Mouse (Mus musculus) neural tube, embryonic 13.5 days (tissue): ENCODE results near the gene Astn2. TPM values are rescaled to one million over a fixed set of nuclear protein-coding genes. Genes with fewer than 3 reads are reported as not detected.

ENCODE experiments used
- ATAC-seq: fragments of 200-750 bp; cut with Nextera tagmentation; 2 replicates; pipeline ENCODE4 v1.8.0; 2017; ENCODE audit warnings: low read depth, mild to moderate bottlenecking, moderate TSS enrichment, moderate library complexity
- H3K27ac ChIP-seq: fragments of 300-500 bp; sonication (generic); replicated peaks from 2 replicates; pipeline ENCODE4 v1.5.1; 2015; ENCODE audit warnings: moderate library complexity, mild to moderate bottlenecking, inconsistent platforms
- H3K27me3 ChIP-seq: fragments of 300-500 bp; sonication (generic); 2 replicates; pipeline ENCODE4 v1.6.1; 2015; ENCODE audit warnings: mild to moderate bottlenecking, inconsistent platforms
- H3K36me3 ChIP-seq: fragments of 300-500 bp; sonication (generic); 2 replicates; pipeline ENCODE4 v1.6.1; 2015; ENCODE audit warnings: mild to moderate bottlenecking, inconsistent platforms
- H3K4me1 ChIP-seq: fragments of 300-500 bp; sonication (generic); replicated peaks from 2 replicates; pipeline ENCODE4 v1.6.1; 2015; ENCODE audit warnings: inconsistent platforms
- H3K4me2 ChIP-seq: fragments of 300-500 bp; sonication (generic); 2 replicates; pipeline ENCODE4 v1.6.1; 2015; ENCODE audit warnings: inconsistent platforms, mild to moderate bottlenecking, moderate library complexity
- H3K4me3 ChIP-seq: fragments of 300-500 bp; sonication (generic); 2 replicates; pipeline ENCODE4 v1.5.1; 2015; ENCODE audit warnings: mild to moderate bottlenecking, inconsistent platforms
- H3K9ac ChIP-seq: fragments of 300-500 bp; sonication (generic); 2 replicates; pipeline ENCODE4 v1.6.1; 2015; ENCODE audit warnings: moderate library complexity, mild to moderate bottlenecking, inconsistent platforms
- H3K9me3 ChIP-seq: fragments of 300-500 bp; sonication (generic); 2 replicates; pipeline ENCODE4 v1.6.1; 2016; ENCODE audit warnings: inconsistent platforms
- WGBS: fragments of 180-500 bp; shearing (Covaris S2); methylation state at CpG from one replicate; pipeline ENCODE4 v1.1.7; 2015; 5-methylcytosine and 5-hydroxymethylcytosine counted together
- polyA plus RNA-seq: library from polyadenylated mRNA; unstranded; fragments of >200 nt; fragmentation: Nextera tagmentation; extraction: Ambion mirVana; gene quantifications from 2 replicates; pipeline ENCODE4 v1.2.1, GENCODE M21; 2015

Astn2 gene
- polyA plus RNA-seq, 1 experiment from 2014 or later: 2.7 TPM

DNA sequence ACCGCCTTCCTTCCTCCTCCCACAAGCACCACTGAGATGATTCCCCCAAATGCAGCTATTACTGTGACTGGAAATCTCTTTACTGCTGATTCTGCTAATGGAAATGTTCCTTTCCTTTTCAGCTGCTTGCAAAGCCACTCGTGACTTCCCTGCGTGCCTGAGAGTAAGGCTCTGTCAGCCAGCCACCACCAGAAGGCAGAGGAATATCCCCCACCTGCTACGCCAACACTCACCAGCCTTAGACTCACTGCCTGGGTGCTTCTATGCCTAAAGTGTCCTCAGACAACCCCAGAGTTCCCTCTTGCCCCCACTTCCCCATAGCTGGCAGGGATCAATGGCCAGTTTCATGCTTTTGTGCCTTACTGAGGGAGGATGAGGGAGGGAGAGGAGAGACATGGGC lies 11.1 kb downstream of the Astn2 start:
- no peak for ATAC-seq
- Histone ChIP-seq H3K27ac (no peak overlapping the region), H3K36me3 (no peaks in the 10 kb centered on the region), H3K27me3 (no peaks in the 10 kb centered on the region), H3K9me3 (no peaks in the 10 kb centered on the region), H3K9ac (no peak overlapping the region), H3K4me3 (no peak overlapping the region), H3K4me2 (no peak overlapping the region), H3K4me1 (0 out of 2 replicates have a peak, but pooled peaks cover 8% of the 10 kb centered on the region)
- WGBS: 79% methylated on average over 4 of the region's 4 CpGs

DNA sequence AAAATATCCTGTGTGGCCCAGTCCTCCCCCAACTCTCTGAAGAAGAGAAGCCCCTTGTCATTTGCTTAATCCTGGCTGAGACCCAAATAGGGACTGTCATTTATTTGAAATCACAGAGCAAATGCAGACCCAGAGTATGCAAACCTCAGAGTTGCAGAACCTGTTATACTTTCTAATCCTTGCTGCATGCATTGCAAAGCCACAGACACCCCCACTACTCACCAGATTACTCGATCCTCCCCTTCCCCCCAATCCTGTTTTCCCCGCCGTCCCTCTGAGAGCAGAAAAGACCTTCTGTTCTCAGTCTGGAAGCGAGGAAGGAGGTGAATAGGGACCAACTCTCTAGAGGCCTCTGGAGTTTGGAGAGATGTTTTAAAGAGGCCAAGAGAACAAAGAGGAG lies 13.9 kb downstream of the Astn2 start:
- no peak for ATAC-seq
- Histone ChIP-seq H3K36me3 (no peaks in the 10 kb centered on the region), H3K4me1 (0 out of 2 replicates have a peak, but pooled peaks cover 8% of the 10 kb centered on the region), H3K4me3 (no peak overlapping the region), H3K27ac (no peak overlapping the region), H3K27me3 (no peaks in the 10 kb centered on the region), H3K4me2 (no peak overlapping the region), H3K9ac (no peak overlapping the region), H3K9me3 (no peaks in the 10 kb centered on the region)
- WGBS: 16% methylated on average over 4 of the region's 4 CpGs

DNA sequence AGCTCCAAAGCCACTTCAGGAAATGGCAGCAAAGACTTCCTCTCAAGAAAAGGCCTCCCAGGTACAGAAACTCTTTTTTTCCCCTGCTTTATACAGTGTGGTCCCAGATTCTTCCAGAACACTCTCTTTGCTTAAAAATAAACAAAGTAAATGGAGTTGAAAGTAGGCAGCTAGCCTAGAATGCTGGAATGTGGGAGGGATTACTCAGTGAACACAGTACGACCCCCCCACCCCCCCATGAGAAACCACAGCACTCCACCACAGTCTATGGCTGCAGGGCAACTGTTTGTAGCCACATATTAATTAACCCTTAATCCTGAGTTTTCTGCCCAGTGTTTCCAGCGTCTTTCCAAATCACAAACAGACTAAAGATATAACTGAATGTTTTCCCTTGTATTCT lies 25.8 kb downstream of the Astn2 start:
- 53% methylated on average over 2 of the region's 2 CpGs for WGBS

DNA sequence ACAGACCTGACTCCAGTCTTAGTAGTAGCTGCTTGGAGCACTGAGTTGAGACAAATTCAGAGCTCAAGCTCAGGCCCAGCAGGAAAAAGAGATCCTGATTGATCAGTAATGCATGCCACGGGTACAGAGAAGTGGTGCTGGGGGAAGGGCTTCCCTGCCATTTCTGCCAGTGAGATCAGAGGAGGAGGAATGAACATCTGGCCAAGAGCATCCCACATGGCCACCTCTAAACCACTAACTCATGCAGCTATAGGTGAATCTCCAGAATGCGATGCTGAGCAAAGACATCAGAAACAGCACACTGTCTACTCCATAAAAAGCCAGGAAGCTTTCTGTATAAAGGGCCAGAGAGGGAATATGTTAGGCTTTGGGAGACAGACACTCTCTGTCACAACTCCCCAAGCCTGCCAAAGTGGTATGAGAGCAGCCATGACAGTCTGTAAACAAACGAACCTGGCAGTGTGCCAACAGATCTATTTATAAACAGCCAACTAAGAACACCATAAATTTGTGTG lies 33.8 kb downstream of the Astn2 start:
- no peaks in the 10 kb centered on the region for H3K27me3 ChIP-seq
- H3K9ac ChIP-seq: no peak overlapping the region
- no peak overlapping the region for H3K27ac ChIP-seq
- ATAC-seq: peak; percentile 50; the same call in 1 of the 2 replicates
- no peak overlapping the region for H3K4me3 ChIP-seq
- H3K9me3 ChIP-seq: no peaks in the 10 kb centered on the region
- WGBS: 63% methylated on average over 3 of the region's 3 CpGs
- no peaks in the 10 kb centered on the region for H3K36me3 ChIP-seq
- peaks cover 9% of the 10 kb centered on the region for H3K4me1 ChIP-seq
- H3K4me2 ChIP-seq: no peak overlapping the region

More for the DNA sequence above, 25.8 kb downstream of the Astn2 start:
- no peaks in the 10 kb centered on the region for H3K9me3 ChIP-seq
- H3K36me3 ChIP-seq: no peaks in the 10 kb centered on the region
- H3K4me1 ChIP-seq: no peaks in the 10 kb centered on the region; the same call in 1 of the 2 replicates
- ATAC-seq: no peak
- no peaks in the 10 kb centered on the region for H3K27me3 ChIP-seq
- H3K4me3 ChIP-seq: no peak overlapping the region
- no peak overlapping the region for H3K4me2 ChIP-seq
- no peak overlapping the region for H3K9ac ChIP-seq
- H3K27ac ChIP-seq: no peak overlapping the region

DNA sequence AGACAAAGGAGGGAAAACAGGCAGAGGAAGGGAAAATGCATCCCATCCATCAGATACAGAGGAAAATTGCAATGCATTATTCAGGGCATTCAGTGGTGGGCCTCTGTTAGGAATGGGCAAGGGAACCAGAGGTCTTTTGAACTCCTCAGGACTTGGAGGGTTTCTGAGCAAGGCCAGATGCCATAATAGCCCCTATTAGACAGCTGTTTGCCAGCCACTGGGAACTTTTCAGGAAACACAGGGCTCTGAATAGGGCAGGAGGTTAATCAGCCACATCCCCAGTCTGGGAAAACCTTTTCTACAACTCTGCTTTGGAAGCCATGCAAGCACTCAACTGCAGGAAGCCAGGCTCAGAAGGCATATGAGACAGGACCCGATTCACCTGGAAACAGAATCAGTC lies 38.9 kb downstream of the Astn2 start:
- no peak for ATAC-seq
- Histone ChIP-seq H3K4me2 (no peak overlapping the region), H3K27me3 (no peaks in the 10 kb centered on the region), H3K9ac (no peak overlapping the region), H3K9me3 (no peaks in the 10 kb centered on the region), H3K4me1 (peaks cover 3% of the 10 kb centered on the region), H3K36me3 (no peaks in the 10 kb centered on the region), H3K27ac (no peak overlapping the region), H3K4me3 (no peak overlapping the region)
- WGBS: 47% methylated on average over 1 of the region's 1 CpGs

DNA sequence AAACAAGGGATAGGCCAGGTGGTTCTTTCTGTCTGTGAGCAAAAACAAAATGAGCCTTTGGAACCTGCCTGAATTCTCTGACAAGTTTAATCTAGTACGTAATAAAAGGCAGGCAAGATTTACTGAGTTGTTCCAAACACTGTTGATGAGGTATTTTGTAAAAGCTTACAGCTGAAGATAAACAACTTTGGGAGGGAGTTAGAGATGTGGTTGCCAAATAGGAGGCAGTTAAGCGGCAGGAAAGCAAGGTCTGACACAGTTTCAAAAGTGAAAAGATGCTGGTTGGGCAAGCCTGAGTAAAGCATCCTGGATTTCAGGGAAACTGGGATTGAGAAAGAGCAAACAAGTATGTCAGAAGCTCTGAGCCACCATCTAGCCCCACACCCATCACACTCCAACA lies 59.8 kb downstream of the Astn2 start:
- Histone ChIP-seq H3K4me1 (no peaks in the 10 kb centered on the region; the same call in 1 of the 2 replicates), H3K4me3 (no peak overlapping the region)
- 70% methylated on average over 2 of the region's 2 CpGs for WGBS

DNA sequence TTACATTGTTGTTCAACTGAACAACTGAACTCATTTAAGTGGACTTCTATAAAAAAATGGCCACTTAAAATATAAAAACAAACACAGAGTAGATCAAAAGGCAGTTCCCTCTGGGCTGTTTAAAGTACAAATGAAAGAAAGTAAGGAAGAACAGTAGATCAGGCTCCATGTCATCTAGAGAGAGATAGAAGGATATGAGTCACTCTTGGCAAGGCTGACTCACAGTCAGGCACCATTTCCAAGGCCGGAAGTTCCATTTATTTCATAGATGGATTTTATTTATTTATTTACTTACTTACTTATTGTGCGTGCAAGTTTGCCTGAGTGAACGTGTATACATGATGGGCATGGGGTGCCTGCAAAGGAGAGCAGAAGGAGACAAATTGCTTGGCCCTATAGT lies 67.0 kb downstream of the Astn2 start:
- Histone ChIP-seq H3K9me3 (no peaks in the 10 kb centered on the region), H3K9ac (no peak overlapping the region), H3K4me3 (no peak overlapping the region), H3K27ac (no peak overlapping the region), H3K36me3 (no peaks in the 10 kb centered on the region), H3K4me1 (no peaks in the 10 kb centered on the region), H3K27me3 (no peaks in the 10 kb centered on the region), H3K4me2 (no peak overlapping the region)
- 91% methylated on average over 3 of the region's 3 CpGs for WGBS
- ATAC-seq: no peak

More for the DNA sequence above, 59.8 kb downstream of the Astn2 start:
- no peaks in the 10 kb centered on the region for H3K36me3 ChIP-seq
- no peak overlapping the region for H3K27ac ChIP-seq
- H3K9me3 ChIP-seq: no peaks in the 10 kb centered on the region
- H3K4me2 ChIP-seq: no peak overlapping the region
- H3K27me3 ChIP-seq: no peaks in the 10 kb centered on the region
- H3K9ac ChIP-seq: no peak overlapping the region
- no peak for ATAC-seq

DNA sequence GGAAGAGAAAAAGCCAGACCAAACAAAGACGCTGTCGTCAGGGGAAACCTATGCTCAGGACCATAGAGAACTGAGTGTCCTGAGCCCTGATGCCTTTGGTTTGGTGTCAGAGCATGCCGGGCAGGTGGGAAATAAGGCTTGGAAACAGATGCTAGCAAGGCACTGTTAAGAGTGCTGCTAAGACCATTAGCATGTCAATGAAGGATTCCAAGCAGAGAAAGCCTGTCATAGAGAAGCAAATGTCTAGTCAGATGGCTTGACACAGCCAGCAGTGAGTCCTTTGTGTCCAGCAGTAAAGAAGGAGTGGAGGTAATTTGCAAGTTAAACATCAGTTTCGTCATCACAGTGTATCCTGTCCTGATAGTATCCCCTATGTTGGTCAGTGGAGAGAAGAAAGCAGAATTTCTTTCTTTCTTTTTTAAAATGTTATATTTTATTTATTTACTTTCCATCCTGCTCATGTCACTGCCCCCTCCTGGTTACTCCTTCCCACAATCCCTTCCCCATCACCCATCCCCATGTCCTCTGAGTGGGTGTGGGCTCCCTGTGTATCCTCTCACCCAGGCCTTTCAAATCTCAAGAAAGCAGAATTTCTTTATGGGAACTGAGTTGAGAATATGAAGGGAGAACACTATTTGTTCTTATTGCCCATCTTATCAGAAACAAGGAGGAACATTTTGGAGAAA lies 73.7 kb downstream of the Astn2 start:
- ATAC-seq: peak; percentile 36; the same call in 1 of the 2 replicates
- WGBS: 4% methylated on average over 4 of the region's 4 CpGs
- no peaks in the 10 kb centered on the region for H3K9me3 ChIP-seq
- H3K4me1 ChIP-seq: peaks cover 7% of the 10 kb centered on the region; the same call in 1 of the 2 replicates
- no peak overlapping the region for H3K9ac ChIP-seq
- no peaks in the 10 kb centered on the region for H3K36me3 ChIP-seq
- H3K4me3 ChIP-seq: no peak overlapping the region
- 0 out of 2 replicates have a peak overlapping the region, but pooled peaks have one; percentile 3 for H3K27ac ChIP-seq
- no peak overlapping the region for H3K4me2 ChIP-seq
- no peaks in the 10 kb centered on the region for H3K27me3 ChIP-seq

DNA sequence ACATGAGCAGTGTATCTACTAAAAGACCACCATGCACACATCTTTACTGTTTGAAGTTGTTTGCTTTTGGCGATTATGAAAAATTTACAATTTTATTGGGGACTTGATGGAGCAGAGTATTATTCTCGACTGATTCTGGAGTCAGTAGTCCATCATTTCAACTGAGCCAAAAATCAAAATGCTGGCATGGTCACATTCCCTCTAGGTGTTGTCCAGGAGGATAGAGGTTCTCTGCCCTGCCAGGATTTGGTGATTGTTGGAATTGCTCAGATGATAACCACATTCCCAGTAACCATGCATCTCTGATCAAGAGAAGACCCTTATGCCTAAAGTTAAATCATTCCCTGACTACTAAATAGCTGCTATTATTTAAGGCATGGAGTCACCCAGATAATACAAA lies 83.4 kb downstream of the Astn2 start:
- 93% methylated on average over 2 of the region's 2 CpGs for WGBS
- H3K9me3 ChIP-seq: no peaks in the 10 kb centered on the region
- H3K9ac ChIP-seq: no peak overlapping the region

DNA sequence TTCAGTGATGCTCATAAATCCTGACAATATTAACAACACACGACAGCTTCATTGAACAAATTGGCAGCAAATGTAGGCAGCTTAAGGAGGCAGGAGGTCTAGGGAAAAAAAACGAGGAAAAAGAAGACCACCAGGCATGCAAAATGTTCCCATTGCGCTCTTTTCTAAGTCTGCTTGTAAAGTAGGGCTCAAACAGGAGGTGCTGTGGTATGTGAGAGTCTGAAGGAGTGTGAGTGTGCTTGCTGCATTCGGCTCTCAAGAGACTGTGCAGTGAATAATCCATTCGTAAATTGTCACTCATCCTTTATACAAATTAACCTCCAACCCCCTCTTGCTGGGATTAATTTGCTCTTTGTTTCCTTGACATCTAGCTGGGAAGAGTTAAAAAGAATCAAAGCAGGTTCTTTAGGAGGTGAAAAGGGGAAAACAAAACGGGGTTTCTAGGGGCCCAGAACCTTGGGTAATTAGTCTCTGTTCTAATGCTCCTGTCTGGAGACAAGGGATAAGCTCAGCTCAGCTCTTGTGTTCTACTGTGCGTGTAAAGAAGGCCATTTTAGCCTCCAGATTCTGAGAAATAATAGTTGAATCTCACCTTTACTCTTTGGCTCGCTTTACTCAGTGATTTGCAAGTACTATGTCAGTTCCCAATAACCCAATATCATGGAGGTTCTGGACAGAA lies 89.5 kb downstream of the Astn2 start:
- peaks cover 30% of the 10 kb centered on the region for H3K27me3 ChIP-seq
- no peaks in the 10 kb centered on the region for H3K36me3 ChIP-seq
- no peak overlapping the region for H3K4me3 ChIP-seq
- H3K27ac ChIP-seq: no peak overlapping the region
- peak overlapping the region; percentile 22; the same call in 1 of the 2 replicates for H3K9ac ChIP-seq
- no peaks in the 10 kb centered on the region for H3K9me3 ChIP-seq
- peaks cover 10% of the 10 kb centered on the region for H3K4me1 ChIP-seq
- WGBS: 18% methylated on average over 8 of the region's 8 CpGs
- no peak; the same call in 1 of the 2 replicates for ATAC-seq
- H3K4me2 ChIP-seq: no peak overlapping the region

More for the DNA sequence above, 83.4 kb downstream of the Astn2 start:
- no peak for ATAC-seq
- Histone ChIP-seq H3K4me1 (peaks cover 3% of the 10 kb centered on the region; the same call in 1 of the 2 replicates), H3K4me2 (no peak overlapping the region), H3K27me3 (peaks cover 20% of the 10 kb centered on the region), H3K4me3 (no peak overlapping the region), H3K27ac (no peak overlapping the region), H3K36me3 (no peaks in the 10 kb centered on the region)

DNA sequence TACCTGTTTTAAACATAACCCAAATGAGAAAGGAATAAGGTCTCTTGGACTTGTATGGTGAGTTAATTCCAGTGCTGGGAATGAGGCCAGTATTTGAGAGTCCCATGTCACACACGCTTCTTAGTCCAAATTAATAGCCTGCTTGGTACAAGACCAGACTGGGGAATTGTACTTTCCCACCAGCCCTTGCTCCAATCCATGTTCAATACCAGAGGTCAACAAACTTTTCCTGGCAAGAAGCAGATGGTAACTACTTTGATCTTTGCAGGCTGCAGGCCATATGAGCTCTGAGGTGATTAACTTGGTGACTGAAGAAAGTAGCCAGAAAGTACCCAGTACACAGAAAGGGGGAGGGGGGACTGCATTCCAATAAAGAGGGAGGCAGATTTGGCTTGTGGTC lies 91.7 kb downstream of the Astn2 start:
- Histone ChIP-seq H3K36me3 (no peaks in the 10 kb centered on the region), H3K9ac (no peak overlapping the region), H3K4me2 (no peak overlapping the region), H3K27me3 (peaks cover 22% of the 10 kb centered on the region), H3K4me3 (no peak overlapping the region), H3K27ac (no peak overlapping the region), H3K9me3 (no peaks in the 10 kb centered on the region), H3K4me1 (peaks cover 10% of the 10 kb centered on the region)
- WGBS: 72% methylated on average over 1 of the region's 1 CpGs
- no peak for ATAC-seq

DNA sequence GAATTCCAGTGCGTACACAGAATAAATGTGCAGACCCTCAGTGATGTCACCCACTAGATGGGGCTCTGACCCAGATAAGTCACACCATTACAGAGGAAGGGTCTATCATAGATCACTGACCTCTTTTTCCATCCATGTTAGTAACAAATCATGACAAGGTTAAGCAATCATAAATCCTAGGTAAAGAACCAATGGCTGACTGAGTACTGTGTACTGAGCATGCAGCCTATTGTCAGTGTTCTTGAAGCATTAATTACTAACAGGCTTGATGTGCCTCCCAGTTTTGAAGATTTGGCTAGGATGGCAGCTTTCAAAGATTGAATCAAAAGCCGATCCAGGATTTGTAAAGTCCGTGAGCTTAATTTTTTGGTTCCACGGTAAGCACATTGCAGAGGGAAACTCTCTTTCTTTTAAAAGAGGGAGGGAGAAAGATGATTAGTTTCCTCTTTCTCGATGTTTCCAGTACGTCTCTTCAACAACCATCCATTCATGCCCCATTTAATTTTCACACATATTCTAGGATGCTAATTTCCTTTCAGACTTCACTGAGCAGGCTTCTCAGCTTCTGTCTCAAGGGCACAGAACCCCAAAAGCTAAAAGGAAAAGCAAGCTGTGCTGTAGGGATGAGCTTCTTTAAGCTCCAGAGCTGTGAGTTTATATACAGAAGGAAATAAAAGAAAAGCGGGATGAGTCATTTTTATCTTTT lies 93.9 kb downstream of the Astn2 start:
- H3K4me1 ChIP-seq: peaks cover 10% of the 10 kb centered on the region

More for the DNA sequence above, 93.9 kb downstream of the Astn2 start:
- 63% methylated on average over 7 of the region's 7 CpGs for WGBS
- Histone ChIP-seq H3K9ac (no peak overlapping the region), H3K9me3 (no peaks in the 10 kb centered on the region), H3K27ac (no peak overlapping the region), H3K36me3 (no peaks in the 10 kb centered on the region), H3K27me3 (peaks cover 13% of the 10 kb centered on the region), H3K4me2 (no peak overlapping the region), H3K4me3 (no peak overlapping the region)
- ATAC-seq: peak; percentile 43; the same call in 1 of the 2 replicates
